Mouse (Mus musculus) forebrain, embryonic 16.5 days (tissue): ENCODE measurements around the gene Neb. TPM values are rescaled to one million over a fixed set of nuclear protein-coding genes. Genes with fewer than 3 reads are reported as not detected.

Source experiments
- ATAC-seq: fragments of 200-750 bp; cut with Nextera tagmentation; 2 replicates; pipeline ENCODE4 v1.8.0; 2017; ENCODE audit warnings: mild to moderate bottlenecking, moderate library complexity
- H3K27ac ChIP-seq: fragments of 300-500 bp; sonication (generic); 2 replicates; pipeline ENCODE4 v1.5.1; 2014; ENCODE audit warnings: low read length, control low read depth
- H3K27me3 ChIP-seq: fragments of 300-500 bp; sonication (generic); replicated peaks from 2 replicates; pipeline ENCODE4 v1.6.1; 2014; ENCODE audit warnings: low read length; ENCODE audit not compliant: control insufficient read depth, insufficient read depth
- H3K36me3 ChIP-seq: fragments of 300-500 bp; sonication (generic); 2 replicates; pipeline ENCODE4 v1.6.1; 2014; ENCODE audit not compliant: control insufficient read depth, insufficient read depth
- H3K4me1 ChIP-seq: fragments of 300-500 bp; sonication (generic); replicated peaks from 2 replicates; pipeline ENCODE4 v1.6.1; 2014; ENCODE audit warnings: low read length; ENCODE audit not compliant: control insufficient read depth, insufficient read depth
- H3K4me2 ChIP-seq: fragments of 300-500 bp; sonication (generic); 2 replicates; pipeline ENCODE4 v1.6.1; 2014; ENCODE audit warnings: mild to moderate bottlenecking, low read length, control low read depth
- H3K4me3 ChIP-seq: fragments of 300-500 bp; sonication (generic); replicated peaks from 2 replicates; pipeline ENCODE4 v1.5.1; 2014; ENCODE audit warnings: mild to moderate bottlenecking, low read length, control low read depth
- H3K9ac ChIP-seq: fragments of 300-500 bp; sonication (generic); replicated peaks from 2 replicates; pipeline ENCODE4 v1.6.1; 2014; ENCODE audit warnings: low read depth, low read length, control low read depth
- H3K9me3 ChIP-seq: fragments of 300-500 bp; sonication (generic); 2 replicates; pipeline ENCODE4 v1.6.1; 2016; ENCODE audit warnings: low read length; ENCODE audit not compliant: control insufficient read depth
- WGBS: fragments of 180-500 bp; shearing (Covaris S2); extraction: QIAGEN DNeasy Blood & Tissue Kit; methylation state at CpG from one replicate; pipeline ENCODE4 v1.1.7; 2014; 5-methylcytosine and 5-hydroxymethylcytosine counted together
- polyA plus RNA-seq: library from polyadenylated mRNA; unstranded; fragments of >200 nt; fragmentation: Nextera tagmentation; extraction: Ambion mirVana; gene quantifications from 2 replicates; pipeline ENCODE4 v1.2.1, GENCODE M21; 2015

Gene Neb
- polyA plus RNA-seq, 1 experiment from 2014 or later: 6.4 TPM

DNA sequence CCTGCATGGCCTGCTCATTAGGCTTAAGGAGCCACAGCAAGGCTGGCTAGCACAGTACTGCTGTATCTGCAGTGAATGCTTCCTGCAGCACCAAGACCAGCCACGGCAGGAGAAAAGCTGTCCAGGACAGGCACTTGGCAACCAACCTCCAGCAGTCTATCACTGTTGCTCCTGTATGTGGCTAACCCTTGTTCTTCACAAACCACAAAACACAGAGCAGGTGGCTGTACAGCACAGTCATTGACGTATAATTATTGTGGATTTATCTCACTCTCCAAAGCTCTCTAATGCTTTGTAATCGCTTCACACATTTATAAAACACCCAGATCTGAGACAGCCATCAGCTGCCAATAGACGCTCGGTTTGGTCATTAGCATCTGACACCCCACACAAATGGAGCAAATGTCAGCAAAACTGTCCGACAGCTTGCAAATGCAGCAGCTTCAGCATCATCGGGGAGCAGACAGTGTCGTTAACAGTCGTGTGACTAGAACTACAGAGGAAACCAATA, 129.9 kb downstream of the Neb start:
- peak; percentile 94 for ATAC-seq
- Histone ChIP-seq H3K9me3 (no peaks in the 10 kb centered on the region), H3K4me2 (no peak overlapping the region), H3K27ac (peak overlapping the region; percentile 73), H3K36me3 (no peaks in the 10 kb centered on the region), H3K9ac (no peak overlapping the region), H3K4me3 (no peak overlapping the region), H3K27me3 (no peaks in the 10 kb centered on the region), H3K4me1 (peaks cover 6% of the 10 kb centered on the region)
- WGBS: 15% methylated on average over 9 of the region's 9 CpGs

DNA sequence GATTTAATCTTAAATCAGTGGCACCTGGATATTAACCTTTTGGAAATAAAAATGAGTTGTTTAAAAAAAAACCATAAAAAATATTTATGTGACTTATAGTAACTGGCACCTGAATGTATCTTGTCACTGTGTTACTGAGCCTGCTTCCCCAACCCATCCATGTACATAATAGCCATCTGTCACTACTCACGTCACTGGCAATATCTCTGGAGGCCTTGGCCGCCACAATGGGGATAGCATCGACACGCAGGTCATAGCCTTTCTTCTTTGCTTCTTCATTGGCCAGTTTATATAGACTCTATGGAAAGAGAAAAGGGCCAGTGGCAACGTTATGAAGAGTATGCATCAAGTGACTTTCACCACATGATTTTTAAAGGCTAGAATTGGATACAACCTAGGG, 133.2 kb downstream of the Neb start:
- ATAC-seq: no peak
- no peaks in the 10 kb centered on the region for H3K36me3 ChIP-seq
- no peak overlapping the region for H3K4me2 ChIP-seq
- H3K27me3 ChIP-seq: no peaks in the 10 kb centered on the region
- H3K27ac ChIP-seq: no peak overlapping the region
- 85% methylated on average over 5 of the region's 5 CpGs for WGBS
- peaks cover 6% of the 10 kb centered on the region for H3K4me1 ChIP-seq
- H3K9ac ChIP-seq: no peak overlapping the region
- H3K9me3 ChIP-seq: no peaks in the 10 kb centered on the region
- H3K4me3 ChIP-seq: no peak overlapping the region

DNA sequence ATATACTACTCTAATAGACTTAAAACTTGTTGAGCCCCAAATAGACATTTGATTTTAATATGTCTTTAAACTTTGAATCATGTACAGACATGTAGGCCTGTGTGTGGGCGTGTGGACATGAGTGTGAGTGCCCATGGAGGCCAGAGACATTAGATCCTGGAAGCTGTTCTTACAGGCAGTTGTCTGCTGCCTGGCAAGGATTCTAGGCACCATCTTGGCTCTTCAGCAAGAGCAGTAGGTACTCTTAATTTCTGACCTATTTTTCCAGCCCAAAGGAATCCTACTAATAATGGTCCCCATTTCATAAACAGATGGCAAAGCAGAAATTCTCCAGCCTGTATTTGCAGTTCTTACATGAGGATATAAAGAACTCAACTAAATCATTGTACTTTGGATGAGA, 135.6 kb downstream of the Neb start:
- Histone ChIP-seq H3K27ac (no peak overlapping the region), H3K4me3 (no peak overlapping the region), H3K4me1 (no peaks in the 10 kb centered on the region), H3K9ac (no peak overlapping the region), H3K36me3 (no peaks in the 10 kb centered on the region), H3K9me3 (no peaks in the 10 kb centered on the region), H3K4me2 (no peak overlapping the region), H3K27me3 (no peaks in the 10 kb centered on the region)
- ATAC-seq: no peak
- 85% methylated on average over 1 of the region's 1 CpGs for WGBS

DNA sequence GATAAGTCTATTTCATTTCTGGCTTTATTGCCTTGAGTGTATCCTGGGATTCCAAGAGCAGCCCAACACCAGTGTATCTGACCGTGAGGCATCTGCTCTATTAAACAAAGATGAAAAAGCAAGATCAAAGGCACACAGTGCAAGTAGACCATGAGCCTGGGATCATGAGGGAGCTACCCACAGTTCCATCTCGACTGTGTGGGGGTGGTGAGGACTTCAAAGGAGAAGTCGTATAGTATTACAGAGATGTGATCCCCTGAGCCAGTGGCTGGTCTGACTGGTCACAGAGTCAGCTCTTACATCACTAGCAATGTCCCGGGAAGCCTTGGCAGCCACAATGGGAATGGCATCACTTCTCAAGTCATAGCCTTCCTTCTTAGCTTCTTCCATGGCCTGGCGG, 140.4 kb downstream of the Neb start:
- Histone ChIP-seq H3K4me1 (no peaks in the 10 kb centered on the region), H3K36me3 (no peaks in the 10 kb centered on the region), H3K27me3 (no peaks in the 10 kb centered on the region), H3K27ac (no peak overlapping the region), H3K4me2 (no peak overlapping the region), H3K9me3 (no peaks in the 10 kb centered on the region), H3K4me3 (no peak overlapping the region), H3K9ac (no peak overlapping the region)
- WGBS: 73% methylated on average over 5 of the region's 5 CpGs
- no peak for ATAC-seq

DNA sequence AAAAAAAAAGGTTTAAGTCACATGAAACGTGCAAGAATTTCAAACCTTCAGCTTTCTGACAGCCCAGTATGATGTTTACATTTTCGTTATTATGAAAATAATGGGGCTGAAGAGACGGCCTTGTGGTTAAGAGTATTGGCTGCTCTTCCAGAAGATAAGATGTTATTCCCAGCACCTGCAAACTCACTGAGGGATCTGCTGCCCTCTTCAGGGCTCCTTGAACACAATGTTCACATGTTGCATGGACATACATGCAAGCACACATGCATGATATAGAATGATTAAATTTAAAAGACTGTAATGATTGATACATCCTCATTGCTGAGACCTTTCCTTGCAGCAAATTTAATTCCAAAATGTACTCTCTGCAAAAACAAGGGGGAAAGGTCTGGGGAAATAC, 150.7 kb downstream of the Neb start:
- Histone ChIP-seq H3K4me1 (no peaks in the 10 kb centered on the region), H3K27me3 (no peaks in the 10 kb centered on the region), H3K4me2 (no peak overlapping the region), H3K9ac (no peak overlapping the region), H3K27ac (no peak overlapping the region), H3K9me3 (no peaks in the 10 kb centered on the region), H3K36me3 (no peaks in the 10 kb centered on the region), H3K4me3 (no peak overlapping the region)
- 71% methylated on average over 3 of the region's 3 CpGs for WGBS
- ATAC-seq: no peak

DNA sequence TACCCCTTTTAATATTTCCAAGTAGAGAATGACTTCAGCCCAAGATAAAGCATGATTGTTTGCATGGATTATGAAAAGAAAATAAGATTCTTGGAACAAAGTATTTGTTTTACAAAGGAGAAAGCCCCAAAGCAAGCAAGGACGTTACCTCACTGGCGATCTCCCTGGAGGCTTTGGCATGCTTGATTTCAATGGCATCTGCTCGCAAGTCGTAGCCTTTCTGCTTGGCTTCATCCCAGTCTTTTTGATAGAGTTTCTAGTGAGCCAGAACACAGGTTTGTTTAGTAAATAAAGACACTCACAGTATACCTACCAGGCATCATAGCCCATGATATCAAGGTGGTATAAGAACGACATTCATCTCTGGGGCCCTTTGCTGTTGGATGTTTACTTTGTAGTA, 153.9 kb downstream of the Neb start:
- Histone ChIP-seq H3K9me3 (no peaks in the 10 kb centered on the region), H3K36me3 (no peaks in the 10 kb centered on the region), H3K4me3 (no peak overlapping the region), H3K4me2 (no peak overlapping the region), H3K27me3 (no peaks in the 10 kb centered on the region), H3K4me1 (no peaks in the 10 kb centered on the region), H3K9ac (no peak overlapping the region), H3K27ac (no peak overlapping the region)
- WGBS: 61% methylated on average over 5 of the region's 5 CpGs
- ATAC-seq: no peak

DNA sequence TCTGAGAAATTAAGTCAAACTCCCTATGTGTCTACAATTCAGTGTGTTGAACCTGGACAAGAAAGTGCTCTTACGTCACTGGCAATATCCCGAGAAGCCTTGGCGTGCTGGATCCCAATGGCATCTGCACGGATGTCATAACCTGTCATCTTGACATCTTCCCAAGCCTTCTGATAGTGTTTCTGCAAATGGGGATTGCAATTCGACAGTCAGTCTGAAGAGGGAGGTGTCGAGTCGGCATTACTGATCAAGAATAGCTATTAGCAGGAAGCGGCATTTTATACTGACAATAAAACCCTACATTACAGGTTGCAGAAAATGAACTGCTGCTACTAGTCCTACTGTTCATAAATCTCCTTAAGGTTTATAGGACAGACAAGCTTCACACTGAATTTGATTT, 158.2 kb downstream of the Neb start:
- Histone ChIP-seq H3K27ac (no peak overlapping the region), H3K9me3 (no peaks in the 10 kb centered on the region), H3K4me3 (no peak overlapping the region), H3K9ac (no peak overlapping the region), H3K4me2 (no peak overlapping the region), H3K27me3 (no peaks in the 10 kb centered on the region), H3K36me3 (no peaks in the 10 kb centered on the region), H3K4me1 (no peaks in the 10 kb centered on the region)
- 42% methylated on average over 8 of the region's 8 CpGs for WGBS
- peak; percentile 45; the same call in 1 of the 2 replicates for ATAC-seq

DNA sequence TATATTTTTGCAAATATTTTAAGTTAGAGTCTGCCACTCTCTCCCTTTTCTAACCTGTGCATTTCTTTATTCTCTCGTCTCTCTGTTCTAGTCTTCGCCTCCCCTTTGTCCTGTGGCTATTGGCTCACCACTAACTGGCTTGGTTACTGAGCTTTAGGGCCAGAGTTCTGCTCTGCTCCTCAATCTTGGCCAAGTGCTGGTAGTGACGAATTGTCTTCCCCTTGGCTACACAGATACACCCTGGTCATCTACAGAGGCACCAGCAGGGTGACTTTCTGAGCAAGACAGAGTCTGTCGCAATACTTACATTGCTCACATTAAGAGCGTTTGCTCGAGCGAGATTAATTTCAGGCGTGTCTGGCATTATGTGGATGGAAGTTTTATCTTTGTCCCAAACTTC, 162.3 kb downstream of the Neb start:
- ATAC-seq: no peak

DNA sequence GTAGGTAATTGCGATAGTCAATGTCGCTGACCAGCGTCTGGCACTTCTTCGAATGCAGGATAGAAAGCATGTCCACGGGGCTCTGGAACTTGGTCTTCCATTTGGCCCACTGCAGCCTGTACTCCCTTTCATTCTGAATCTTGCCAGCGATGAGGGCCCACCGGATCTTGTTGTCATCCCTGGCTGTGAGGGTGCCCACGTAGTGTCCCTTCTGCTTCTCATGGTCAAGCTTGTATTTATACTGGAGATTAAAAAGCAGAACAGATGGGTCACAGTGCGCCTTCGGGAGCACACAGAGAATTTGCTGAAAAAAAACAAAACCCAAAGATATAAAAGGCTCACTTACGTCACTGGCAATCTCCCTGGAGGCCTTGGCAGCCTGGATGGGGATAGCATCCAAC, 165.7 kb downstream of the Neb start:
- no peaks in the 10 kb centered on the region for H3K4me1 ChIP-seq
- H3K4me2 ChIP-seq: no peak overlapping the region
- H3K9me3 ChIP-seq: no peaks in the 10 kb centered on the region
- no peak for ATAC-seq
- WGBS: 93% methylated on average over 11 of the region's 11 CpGs
- no peak overlapping the region for H3K4me3 ChIP-seq
- H3K9ac ChIP-seq: no peak overlapping the region
- H3K36me3 ChIP-seq: no peaks in the 10 kb centered on the region
- H3K27me3 ChIP-seq: no peaks in the 10 kb centered on the region
- H3K27ac ChIP-seq: no peak overlapping the region

More for the DNA sequence above, 162.3 kb downstream of the Neb start:
- no peaks in the 10 kb centered on the region for H3K36me3 ChIP-seq
- H3K4me1 ChIP-seq: no peaks in the 10 kb centered on the region
- H3K4me2 ChIP-seq: no peak overlapping the region
- H3K27me3 ChIP-seq: no peaks in the 10 kb centered on the region
- H3K9ac ChIP-seq: no peak overlapping the region
- H3K4me3 ChIP-seq: no peak overlapping the region
- no peaks in the 10 kb centered on the region for H3K9me3 ChIP-seq
- 93% methylated on average over 8 of the region's 8 CpGs for WGBS
- H3K27ac ChIP-seq: no peak overlapping the region

DNA sequence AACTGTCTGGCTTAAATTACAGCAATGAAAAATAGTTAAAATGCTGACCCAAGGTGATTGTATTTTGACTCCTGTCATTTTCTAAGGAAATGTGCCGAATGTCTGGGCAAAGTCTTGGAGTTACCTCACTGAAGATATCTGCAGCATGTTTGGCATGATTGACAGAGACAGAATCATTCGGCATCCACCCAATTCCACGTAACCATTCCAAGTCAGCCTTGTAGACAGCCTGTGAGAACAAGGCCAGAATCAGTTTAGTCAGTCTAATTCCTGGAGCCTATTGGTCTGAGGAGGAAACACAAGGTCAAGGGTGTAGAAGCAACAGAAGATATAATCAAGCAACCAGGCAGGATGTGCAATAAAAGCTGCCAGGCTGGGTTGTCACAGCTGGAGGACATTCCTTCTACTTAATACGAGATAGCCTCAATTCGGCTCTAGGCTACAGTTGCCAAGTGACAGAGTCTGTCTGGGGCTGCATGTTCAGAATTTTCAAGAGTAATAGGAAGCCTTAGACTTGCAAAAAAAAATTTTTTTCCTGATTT, 166.8 kb downstream of the Neb start:
- Histone ChIP-seq H3K36me3 (no peaks in the 10 kb centered on the region), H3K4me1 (no peaks in the 10 kb centered on the region), H3K27ac (no peak overlapping the region), H3K4me2 (no peak overlapping the region), H3K27me3 (no peaks in the 10 kb centered on the region), H3K4me3 (no peak overlapping the region), H3K9me3 (no peaks in the 10 kb centered on the region), H3K9ac (no peak overlapping the region)
- WGBS: 77% methylated on average over 5 of the region's 5 CpGs
- no peak for ATAC-seq
